Mouse (Mus musculus) T-helper 2 cell (primary cell): Measurements from ENCODE around the gene Dmkn.

ENCODE experiments used
- in situ Hi-C: fragments of 300-600 bp; cut with MboI, MseI; formaldehyde crosslinking; loops from one replicate; pipeline ENCODE4 v1.15.1; 2025; ENCODE audit warnings: high pct_unique_total_duplicates

Gene Dmkn

GRCm38 (mm10) chr7:30761769-30762352, 1.7 kb upstream of the Dmkn start:
- in situ Hi-C loops, result no loop called here

GRCm38 (mm10) chr7:30765173-30765572, 1.6 kb downstream of the Dmkn start:
- in situ Hi-C loops, result no loop called here

- in situ Hi-C loops, result no loop called here
Measured at GRCm38 (mm10) chr7:30766408-30766807, 2.9 kb downstream of the Dmkn start.

- in situ Hi-C loops, result no loop called here
Measured at GRCm38 (mm10) chr7:30769236-30769635, 5.7 kb downstream of the Dmkn start.

GRCm38 (mm10) chr7:30776104-30776503, 12.5 kb downstream of the Dmkn start:
- in situ Hi-C loops, result no loop called here

GRCm38 (mm10) chr7:30777081-30777579, 13.6 kb downstream of the Dmkn start:
- in situ Hi-C loops, result no loop called here

GRCm38 (mm10) chr7:30777911-30778310, 14.4 kb downstream of the Dmkn start:
- in situ Hi-C loops, result no loop called here

- in situ Hi-C loops, result no loop called here
Measured at GRCm38 (mm10) chr7:30781792-30782191, 18.2 kb downstream of the Dmkn start.

GRCm38 (mm10) chr7:30782658-30783057, 19.1 kb downstream of the Dmkn start:
- in situ Hi-C loops, result no loop called here

GRCm38 (mm10) chr7:30785154-30785553, 21.6 kb downstream of the Dmkn start:
- in situ Hi-C loops, result no loop called here

GRCm38 (mm10) chr7:30785721-30786546, 22.4 kb downstream of the Dmkn start:
- in situ Hi-C loops, result no loop called here

- in situ Hi-C loops, result no loop called here
Measured at GRCm38 (mm10) chr7:30787377-30788022, 23.9 kb downstream of the Dmkn start, which contains the start of gene Krtdap. TSS of gene Krtdap (plus strand) at chr7:30787896.

- in situ Hi-C loops, result no loop called here
Measured at GRCm38 (mm10) chr7:30790141-30790540, 26.6 kb downstream of the Dmkn start.

GRCm38 (mm10) chr7:30791921-30792320, 28.4 kb downstream of the Dmkn start:
- in situ Hi-C loops, result no loop called here

GRCm38 (mm10) chr7:30794921-30795320, 31.4 kb downstream of the Dmkn start:
- in situ Hi-C loops, result no loop called here

GRCm38 (mm10) chr7:30796790-30797189, 33.2 kb downstream of the Dmkn start:
- in situ Hi-C loops, result no loop called here

GRCm38 (mm10) chr7:30800653-30801052, 37.1 kb downstream of the Dmkn start:
- in situ Hi-C loops, result loop anchor here (5.0 kb wide), 1 partner anchor 177 kb away; no protein-coding TSS in a partner anchor

- in situ Hi-C loops, result loop anchor here (5.0 kb wide), 1 partner anchor 174 kb away; no protein-coding TSS in a partner anchor
Measured at GRCm38 (mm10) chr7:30803256-30803655, 39.7 kb downstream of the Dmkn start.

- in situ Hi-C loops, result loop anchor here (5.0 kb wide), 1 partner anchor 173 kb away; no protein-coding TSS in a partner anchor
Measured at GRCm38 (mm10) chr7:30804026-30804715, 40.6 kb downstream of the Dmkn start.

GRCm38 (mm10) chr7:30805924-30806323, 42.4 kb downstream of the Dmkn start:
- in situ Hi-C loops, result loop anchor here (5.0 kb wide), 1 partner anchor 56 kb away; the partner anchor contains the start of gene Ffar1

GRCm38 (mm10) chr7:30810319-30810718, 46.8 kb downstream of the Dmkn start:
- in situ Hi-C loops, result no loop called here
